Mouse (Mus musculus) lung, embryonic 16.5 days (tissue): ENCODE data around the gene E2f6. TPM values are rescaled to one million over a fixed set of nuclear protein-coding genes. Genes with fewer than 3 reads are reported as not detected.

Experiments
- ATAC-seq: fragments of 200-750 bp; cut with Nextera tagmentation; 2 replicates; pipeline ENCODE4 v1.8.0; 2017; ENCODE audit warnings: low read depth, mild to moderate bottlenecking, moderate library complexity
- H3K27ac ChIP-seq: fragments of 300-500 bp; sonication (generic); 2 replicates; pipeline ENCODE4 v1.5.1; 2014; ENCODE audit warnings: mild to moderate bottlenecking, control low read depth, low read length
- H3K27me3 ChIP-seq: fragments of 300-500 bp; sonication (generic); 2 replicates; pipeline ENCODE4 v1.6.1; 2014; ENCODE audit warnings: low read depth, low read length, mixed read lengths; ENCODE audit not compliant: control insufficient read depth, insufficient read depth
- H3K36me3 ChIP-seq: fragments of 300-500 bp; sonication (generic); 2 replicates; pipeline ENCODE4 v1.6.1; 2014; ENCODE audit warnings: low read length; ENCODE audit not compliant: control insufficient read depth, insufficient read depth
- H3K4me1 ChIP-seq: fragments of 300-500 bp; sonication (generic); replicated peaks from 2 replicates; pipeline ENCODE4 v1.6.1; 2014; ENCODE audit warnings: low read length, mixed read lengths; ENCODE audit not compliant: control insufficient read depth, insufficient read depth
- H3K4me2 ChIP-seq: fragments of 300-500 bp; sonication (generic); 2 replicates; pipeline ENCODE4 v1.6.1; 2014; ENCODE audit warnings: low read depth, low read length, control low read depth
- H3K4me3 ChIP-seq: fragments of 300-500 bp; sonication (generic); 2 replicates; pipeline ENCODE4 v1.5.1; 2014; ENCODE audit warnings: mild to moderate bottlenecking, low read length, control low read depth
- H3K9ac ChIP-seq: fragments of 300-500 bp; sonication (generic); 2 replicates; pipeline ENCODE4 v1.6.1; 2014; ENCODE audit warnings: low read length, control low read depth
- H3K9me3 ChIP-seq: fragments of 300-500 bp; sonication (generic); 2 replicates; pipeline ENCODE4 v1.6.1; 2016; ENCODE audit warnings: low read length; ENCODE audit not compliant: control insufficient read depth
- WGBS: fragments of 180-500 bp; shearing (Covaris S2); extraction: QIAGEN DNeasy Blood & Tissue Kit; methylation state at CpG from one replicate; pipeline ENCODE4 v1.1.7; 2014; 5-methylcytosine and 5-hydroxymethylcytosine counted together
- polyA plus RNA-seq: library from polyadenylated mRNA; unstranded; fragments of >200 nt; fragmentation: Nextera tagmentation; extraction: Ambion mirVana; gene quantifications from 2 replicates; pipeline ENCODE4 v1.2.1, GENCODE M21; 2015

Gene E2f6
- polyA plus RNA-seq, result 29.6 and 33.4 TPM in 2 replicates

DNA sequence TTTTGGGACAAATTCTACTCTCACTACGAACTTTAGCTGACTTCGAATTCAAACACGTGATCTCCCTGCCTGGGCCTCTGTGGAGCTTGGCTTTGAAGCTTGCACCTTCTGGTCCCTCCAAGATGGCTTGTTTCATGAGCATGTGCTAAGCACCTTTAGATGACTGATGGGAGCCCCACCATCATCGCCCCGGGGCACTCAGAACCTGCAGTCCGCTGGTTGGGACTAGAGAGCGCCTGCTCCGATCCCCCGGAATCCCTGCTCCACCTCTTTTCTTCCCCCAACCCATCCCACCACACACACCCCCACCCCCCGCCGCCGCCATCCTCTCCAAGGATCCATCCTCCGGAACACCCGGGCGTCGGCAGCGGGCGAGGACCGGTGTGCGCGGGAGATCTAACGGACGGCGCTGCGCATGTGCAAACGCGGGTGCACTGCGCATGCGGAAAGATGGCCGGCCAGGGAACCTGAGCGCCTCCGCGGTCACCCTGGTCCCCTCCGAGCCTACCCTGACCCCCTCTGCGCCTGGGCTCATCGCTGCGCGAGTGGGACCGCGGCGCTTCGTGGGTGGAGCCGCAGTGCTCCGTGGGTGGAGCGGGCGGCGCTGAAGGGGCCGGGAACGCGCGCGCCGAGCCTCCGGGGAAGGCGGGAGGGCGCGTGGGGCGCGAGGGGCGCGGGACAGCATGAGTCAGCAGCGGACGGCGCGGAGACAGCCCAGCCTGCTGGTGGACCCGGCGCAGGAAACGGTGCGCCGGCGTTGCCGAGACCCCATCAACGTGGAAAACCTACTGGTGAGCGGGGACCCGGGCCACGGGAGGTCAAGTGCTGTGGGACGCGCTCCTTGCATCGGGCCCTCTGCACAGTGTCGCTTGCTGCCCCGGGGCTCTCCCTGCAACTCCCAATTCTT lies at the start of gene E2f6:
Gene E2f6 (plus strand): TSS at position 439 of the 907 bp plus-strand sequence.
- H3K4me3 ChIP-seq, result peak within 1 kb of the TSS; percentile 80
- WGBS, result 6% methylated on average over 68 of the region's 81 CpGs
- peak within 1 kb of the TSS; percentile 62 for H3K4me2 ChIP-seq
- H3K36me3 ChIP-seq, result no peaks in the 10 kb centered on the region; the same call in 1 of the 2 replicates
- H3K9me3 ChIP-seq, result no peaks in the 10 kb centered on the region
- ATAC-seq, result peak; percentile 88
- H3K4me1 ChIP-seq, result peaks cover 16% of the 10 kb centered on the region
- peak within 1 kb of the TSS; percentile 90 for H3K9ac ChIP-seq
- H3K27me3 ChIP-seq, result peaks cover 4% of the 10 kb centered on the region; the same call in 1 of the 2 replicates
- H3K27ac ChIP-seq, result peak within 1 kb of the TSS; percentile 57; the same call in 1 of the 2 replicates

- ATAC-seq, result no peak
Measured at GRCm38 (mm10) chr12:16761461-16761860, 49.3 kb upstream of the E2f6 start.

GRCm38 (mm10) chr12:16763649-16764422 lies 46.9 kb upstream of the E2f6 start:
- Histone ChIP-seq H3K9me3 (no peaks in the 10 kb centered on the region), H3K9ac (no peak overlapping the region), H3K4me2 (no peak overlapping the region), H3K36me3 (no peaks in the 10 kb centered on the region), H3K27me3 (no peaks in the 10 kb centered on the region), H3K4me1 (no peaks in the 10 kb centered on the region), H3K4me3 (no peak overlapping the region), H3K27ac (no peak overlapping the region)
- 71% methylated on average over 4 of the region's 4 CpGs for WGBS
- no peak for ATAC-seq

More at GRCm38 (mm10) chr12:16761461-16761860, 49.3 kb upstream of the E2f6 start:
- Histone ChIP-seq H3K9ac (no peak overlapping the region), H3K27ac (no peak overlapping the region), H3K4me2 (no peak overlapping the region), H3K4me3 (no peak overlapping the region), H3K36me3 (no peaks in the 10 kb centered on the region), H3K4me1 (no peaks in the 10 kb centered on the region), H3K27me3 (no peaks in the 10 kb centered on the region), H3K9me3 (no peaks in the 10 kb centered on the region)
- 94% methylated on average over 3 of the region's 3 CpGs for WGBS

DNA sequence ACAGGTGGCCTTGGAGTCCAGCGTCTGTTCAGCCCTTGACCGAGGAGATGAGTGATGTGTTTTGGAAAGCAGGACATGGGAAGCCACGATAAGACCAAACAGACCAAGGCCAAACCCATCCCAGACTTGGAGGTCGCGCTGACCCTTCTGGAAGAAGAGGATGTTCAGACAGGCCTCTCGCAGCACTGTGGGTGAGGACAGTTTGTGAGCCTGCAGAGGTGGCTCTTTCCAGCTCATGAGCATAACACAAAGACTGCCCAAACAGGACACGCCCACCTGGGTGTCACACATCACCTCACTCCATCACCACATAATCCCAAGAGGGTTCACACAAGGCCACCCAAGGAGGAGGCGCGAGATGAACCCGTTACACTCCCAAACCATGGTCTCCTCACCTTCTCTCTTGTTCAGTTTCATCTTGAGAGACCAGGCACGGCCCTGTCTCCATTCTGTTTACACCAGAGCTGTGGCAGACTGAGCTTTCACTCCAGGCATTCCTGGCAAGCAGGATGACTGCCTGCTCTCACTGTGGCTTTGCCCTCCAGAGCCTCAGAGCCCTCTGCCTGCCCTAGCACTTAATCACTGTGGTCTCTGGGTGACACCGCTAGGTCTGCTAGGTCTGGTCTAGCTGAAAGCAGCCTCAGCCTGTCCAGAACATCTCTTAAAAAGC lies 45.9 kb upstream of the E2f6 start:
- no peak overlapping the region for H3K9ac ChIP-seq
- H3K9me3 ChIP-seq, result no peaks in the 10 kb centered on the region
- no peak overlapping the region for H3K4me2 ChIP-seq
- no peak for ATAC-seq
- WGBS, result 54% methylated on average over 12 of the region's 12 CpGs
- H3K27ac ChIP-seq, result no peak overlapping the region
- H3K4me1 ChIP-seq, result no peaks in the 10 kb centered on the region
- H3K36me3 ChIP-seq, result no peaks in the 10 kb centered on the region
- H3K4me3 ChIP-seq, result no peak overlapping the region
- H3K27me3 ChIP-seq, result no peaks in the 10 kb centered on the region

DNA sequence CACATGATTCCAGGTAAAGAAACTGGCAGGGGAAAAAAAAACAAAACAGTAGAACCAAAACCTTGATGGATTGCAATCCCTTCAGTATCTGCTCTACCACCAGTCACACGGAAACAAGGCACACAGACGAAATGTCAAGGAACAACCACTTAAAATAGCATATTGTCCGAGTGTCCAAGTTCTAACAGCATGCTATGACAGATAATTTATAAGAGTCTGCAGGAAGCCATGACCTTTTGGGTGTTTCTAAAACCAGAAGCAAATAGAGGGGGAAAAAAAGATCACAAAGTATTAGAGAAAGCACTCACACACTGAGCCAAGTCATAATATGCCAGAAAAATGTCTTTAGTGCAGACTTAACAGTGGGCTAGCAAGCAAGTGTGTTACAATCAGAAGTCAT lies 42.5 kb upstream of the E2f6 start:
- H3K27ac ChIP-seq, result no peak overlapping the region
- H3K4me3 ChIP-seq, result no peak overlapping the region
- no peaks in the 10 kb centered on the region for H3K27me3 ChIP-seq
- H3K9me3 ChIP-seq, result no peaks in the 10 kb centered on the region
- H3K36me3 ChIP-seq, result no peaks in the 10 kb centered on the region
- H3K4me2 ChIP-seq, result no peak overlapping the region
- WGBS, result 14% methylated on average over 3 of the region's 3 CpGs
- ATAC-seq, result no peak
- no peaks in the 10 kb centered on the region for H3K4me1 ChIP-seq
- H3K9ac ChIP-seq, result no peak overlapping the region

DNA sequence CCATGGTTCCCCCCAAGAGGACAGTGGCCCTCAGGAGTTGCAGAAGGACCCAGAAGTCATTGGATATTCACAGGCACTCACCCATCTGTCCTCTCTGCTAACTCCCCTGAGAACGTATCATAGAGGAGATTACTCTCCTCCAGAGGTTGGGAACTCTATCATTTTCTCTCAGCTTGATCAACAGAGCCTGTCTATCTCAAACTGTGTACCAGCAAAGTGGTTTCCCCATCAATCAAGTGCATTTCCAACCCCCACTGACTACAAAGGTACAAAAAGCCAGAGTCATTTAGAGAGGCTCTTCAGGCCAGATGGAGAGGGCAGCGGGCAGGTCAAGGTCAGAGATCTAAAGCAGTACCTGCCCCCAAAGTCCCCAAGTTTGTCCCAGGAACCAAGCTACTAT lies 42.1 kb upstream of the E2f6 start:
- H3K27me3 ChIP-seq, result no peaks in the 10 kb centered on the region
- H3K9ac ChIP-seq, result no peak overlapping the region
- no peak for ATAC-seq
- H3K4me1 ChIP-seq, result no peaks in the 10 kb centered on the region
- no peak overlapping the region for H3K4me3 ChIP-seq
- H3K9me3 ChIP-seq, result no peaks in the 10 kb centered on the region
- H3K27ac ChIP-seq, result no peak overlapping the region
- no peaks in the 10 kb centered on the region for H3K36me3 ChIP-seq
- 48% methylated on average over 2 of the region's 2 CpGs for WGBS
- no peak overlapping the region for H3K4me2 ChIP-seq

DNA sequence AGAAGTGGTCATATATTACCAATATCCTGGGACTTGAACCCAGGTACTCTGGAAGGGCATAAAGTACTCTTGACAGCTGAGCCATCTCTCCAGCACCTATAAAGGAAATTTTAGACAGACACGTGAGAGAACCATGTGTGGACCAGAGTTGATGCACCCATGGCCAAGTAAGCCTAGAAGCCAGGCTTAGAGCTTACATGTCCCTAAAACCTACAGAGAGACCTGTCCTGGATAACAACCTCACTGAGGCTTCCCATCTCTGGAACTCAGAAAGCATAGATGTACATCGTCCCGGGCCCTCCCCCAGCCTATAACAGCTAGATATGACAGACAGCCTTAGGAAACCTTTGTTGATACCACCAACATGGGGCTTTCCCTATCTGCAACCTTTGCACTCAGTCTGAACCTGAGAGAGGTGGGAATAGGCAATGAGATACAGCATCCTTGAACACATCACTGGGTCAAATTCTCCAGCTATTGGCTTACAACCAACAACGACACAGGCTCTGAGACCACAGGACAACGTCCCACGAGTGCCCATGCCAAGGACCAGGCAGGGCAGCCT lies 41.1 kb upstream of the E2f6 start:
- Histone ChIP-seq H3K4me3 (no peak overlapping the region), H3K4me1 (no peaks in the 10 kb centered on the region), H3K9ac (no peak overlapping the region), H3K36me3 (no peaks in the 10 kb centered on the region), H3K27me3 (no peaks in the 10 kb centered on the region), H3K27ac (no peak overlapping the region), H3K9me3 (no peaks in the 10 kb centered on the region), H3K4me2 (no peak overlapping the region)
- 80% methylated on average over 6 of the region's 6 CpGs for WGBS
- ATAC-seq, result no peak

DNA sequence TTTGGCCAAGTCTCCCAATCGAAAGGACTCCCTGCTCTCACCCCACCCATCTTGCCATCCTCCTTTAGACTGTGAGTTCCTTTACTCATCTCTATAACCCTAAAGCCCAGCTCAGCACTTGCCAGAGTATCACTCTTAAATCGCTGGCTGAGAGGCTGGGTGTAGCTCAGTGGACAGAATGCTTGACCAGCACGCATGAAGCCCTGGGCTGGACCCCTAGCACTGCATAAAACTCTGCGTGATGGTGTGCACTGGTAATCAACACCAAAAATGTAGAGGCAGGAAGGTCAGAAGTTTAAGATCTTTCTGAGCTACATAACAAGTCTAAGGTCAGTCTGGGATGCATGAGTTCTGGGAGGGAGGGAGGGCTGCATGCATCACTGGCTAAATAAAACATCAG lies 36.2 kb upstream of the E2f6 start:
- Histone ChIP-seq H3K4me1 (no peaks in the 10 kb centered on the region), H3K9me3 (no peaks in the 10 kb centered on the region), H3K9ac (no peak overlapping the region), H3K36me3 (no peaks in the 10 kb centered on the region), H3K27ac (no peak overlapping the region), H3K27me3 (no peaks in the 10 kb centered on the region), H3K4me3 (no peak overlapping the region), H3K4me2 (no peak overlapping the region)
- WGBS, result 88% methylated on average over 4 of the region's 4 CpGs
- no peak for ATAC-seq
